Mouse (Mus musculus) liver, postnatal 0 days (tissue): ENCODE results near the gene Ambra1. TPM values are rescaled to one million over a fixed set of nuclear protein-coding genes. Genes with fewer than 3 reads are reported as not detected.

Experiments used
- ATAC-seq: fragments of 200-750 bp; cut with Nextera tagmentation; 2 replicates; pipeline ENCODE4 v1.8.0; 2017; ENCODE audit warnings: mild to moderate bottlenecking, moderate library complexity
- DNase-seq: peaks from one replicate; pipeline ENCODE4 v3.0.0-alpha.2; 2016
- H3K27ac ChIP-seq: fragments of 300-500 bp; sonication (generic); 2 replicates; pipeline ENCODE4 v1.5.1; 2014; ENCODE audit warnings: antibody characterized with exemption, moderate library complexity, mild to moderate bottlenecking, low read depth
- H3K27me3 ChIP-seq: fragments of 300-500 bp; sonication (generic); 2 replicates; pipeline ENCODE4 v1.6.1; 2014; ENCODE audit warnings: low read length, control low read depth, mixed read lengths; ENCODE audit not compliant: insufficient read depth
- H3K36me3 ChIP-seq: fragments of 300-500 bp; sonication (generic); replicated peaks from 2 replicates; pipeline ENCODE4 v1.6.1; 2014; ENCODE audit warnings: mild to moderate bottlenecking, control low read depth, low read length, moderate library complexity, mixed read lengths; ENCODE audit not compliant: insufficient read depth
- H3K4me1 ChIP-seq: fragments of 300-500 bp; sonication (generic); 2 replicates; pipeline ENCODE4 v1.6.1; 2014; ENCODE audit warnings: antibody characterized with exemption, mild to moderate bottlenecking, control low read depth; ENCODE audit not compliant: insufficient read depth
- H3K4me2 ChIP-seq: fragments of 300-500 bp; sonication (generic); 2 replicates; pipeline ENCODE4 v1.6.1; 2014; ENCODE audit warnings: low read depth, mild to moderate bottlenecking, low read length, moderate library complexity, mixed read lengths
- H3K4me3 ChIP-seq: fragments of 300-500 bp; sonication (generic); 2 replicates; pipeline ENCODE4 v1.5.1; 2014; ENCODE audit warnings: low read depth, low read length
- H3K9ac ChIP-seq: fragments of 300-500 bp; sonication (generic); replicated peaks from 2 replicates; pipeline ENCODE4 v1.6.1; 2014; ENCODE audit warnings: mild to moderate bottlenecking, moderate library complexity
- H3K9me3 ChIP-seq: fragments of 300-500 bp; sonication (generic); 2 replicates; pipeline ENCODE4 v1.6.1; 2016; ENCODE audit warnings: mild to moderate bottlenecking, control low read depth, low read length, mixed read lengths
- CTCF ChIP-seq: sonication (generic); IDR thresholded peaks from 2 replicates; pipeline ENCODE4 v1.5.1; 2016; ENCODE audit warnings: antibody characterized with exemption, low read depth
- EP300 ChIP-seq: IDR thresholded peaks from 2 replicates; pipeline ENCODE4 v1.6.1; 2016; ENCODE audit warnings: antibody characterized with exemption, low read depth, mild to moderate bottlenecking
- WGBS: fragments of 180-500 bp; shearing (Covaris S2); extraction: QIAGEN DNeasy Blood & Tissue Kit; methylation state at CpG from one replicate; pipeline ENCODE4 v1.1.7; 2014; ENCODE audit not compliant: insufficient replicate concordance; 5-methylcytosine and 5-hydroxymethylcytosine counted together
- polyA plus RNA-seq: library from polyadenylated mRNA; unstranded; fragments of >200 nt; fragmentation: Nextera tagmentation; extraction: Ambion mirVana; gene quantifications from 2 replicates; pipeline ENCODE4 v1.2.1, GENCODE M21; 2015

The Ambra1 gene
- polyA plus RNA-seq, 1 experiment from 2014 or later = 3.5 TPM

DNA sequence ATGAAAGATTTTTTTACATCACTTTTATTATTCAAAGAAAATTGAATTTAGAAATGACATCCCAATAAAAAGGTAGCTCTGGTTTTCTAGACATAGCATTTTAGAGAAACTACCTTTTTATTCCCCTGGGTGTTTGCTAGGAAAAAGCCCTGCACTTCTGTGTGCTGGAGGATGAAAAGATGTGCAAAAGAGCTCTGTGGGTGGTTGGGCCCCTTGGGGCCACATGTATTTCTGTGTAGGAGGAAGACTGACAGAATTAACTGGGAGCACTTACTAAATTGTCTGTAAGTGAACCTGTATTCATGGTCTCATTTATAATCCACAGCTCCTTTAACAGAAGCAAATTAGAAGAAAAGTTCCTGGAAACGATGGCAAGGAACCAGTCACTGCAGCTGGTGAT lies 114.2 kb downstream of the Ambra1 start:
- H3K27me3 ChIP-seq = no peaks in the 10 kb centered on the region
- ATAC-seq (no peak), DNase-seq (no peak)
- no peak for TF ChIP-seq EP300
- no peak for TF ChIP-seq CTCF
- no peaks in the 10 kb centered on the region for H3K4me1 ChIP-seq
- no peak overlapping the region for H3K27ac ChIP-seq
- no peak overlapping the region for H3K4me3 ChIP-seq
- no peaks in the 10 kb centered on the region for H3K9me3 ChIP-seq
- H3K36me3 ChIP-seq = 0 out of 2 replicates have a peak, but pooled peaks cover 4% of the 10 kb centered on the region
- no peak overlapping the region for H3K4me2 ChIP-seq
- H3K9ac ChIP-seq = no peak overlapping the region
- 72% methylated on average over 1 of the region's 1 CpGs for WGBS

DNA sequence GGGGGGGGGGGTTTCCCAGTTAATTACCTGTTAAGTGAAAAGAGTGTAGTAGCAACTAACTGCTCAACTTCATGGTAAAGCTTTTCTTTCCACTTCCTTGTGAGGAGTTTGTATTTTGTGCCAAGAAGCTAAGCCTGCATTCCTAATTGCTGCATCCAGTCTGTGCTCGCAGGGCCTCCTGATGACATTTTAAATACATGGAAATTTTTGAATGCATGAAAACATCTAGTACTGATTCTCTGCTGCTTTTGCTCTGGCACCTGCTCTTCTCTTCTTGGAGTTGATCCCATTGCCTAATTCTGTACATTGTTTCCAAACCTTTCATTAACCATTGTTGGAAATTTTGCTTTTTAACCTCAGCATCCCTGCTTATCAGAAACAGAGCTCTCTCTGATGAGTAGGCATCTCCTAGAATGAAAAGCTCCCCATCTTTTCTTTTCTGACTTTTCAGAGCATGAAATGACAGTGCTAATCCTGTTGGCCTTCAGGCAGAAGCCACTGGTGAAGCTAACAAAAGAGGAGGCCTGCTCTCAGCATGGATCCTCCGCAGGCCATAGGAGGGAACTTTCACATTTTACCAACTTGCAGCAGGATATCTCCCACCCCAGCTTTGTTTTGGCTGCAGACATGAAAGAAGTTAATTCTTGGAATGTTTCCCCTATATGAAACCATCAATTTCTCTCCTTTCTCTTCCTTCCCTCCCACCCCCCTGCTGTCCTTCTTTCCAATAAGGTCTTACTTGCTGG lies 122.7 kb downstream of the Ambra1 start:
- H3K27ac ChIP-seq = no peak overlapping the region
- H3K9me3 ChIP-seq = no peaks in the 10 kb centered on the region
- H3K4me3 ChIP-seq = no peak overlapping the region
- TF ChIP-seq CTCF (no peak), EP300 (no peak)
- H3K9ac ChIP-seq = no peak overlapping the region
- H3K4me1 ChIP-seq = no peaks in the 10 kb centered on the region
- ATAC-seq (no peak), DNase-seq (no peak)
- no peaks in the 10 kb centered on the region for H3K27me3 ChIP-seq
- no peak overlapping the region for H3K4me2 ChIP-seq
- WGBS = 88% methylated on average over 2 of the region's 2 CpGs
- H3K36me3 ChIP-seq = peaks cover 2% of the 10 kb centered on the region; the same call in 1 of the 2 replicates

DNA sequence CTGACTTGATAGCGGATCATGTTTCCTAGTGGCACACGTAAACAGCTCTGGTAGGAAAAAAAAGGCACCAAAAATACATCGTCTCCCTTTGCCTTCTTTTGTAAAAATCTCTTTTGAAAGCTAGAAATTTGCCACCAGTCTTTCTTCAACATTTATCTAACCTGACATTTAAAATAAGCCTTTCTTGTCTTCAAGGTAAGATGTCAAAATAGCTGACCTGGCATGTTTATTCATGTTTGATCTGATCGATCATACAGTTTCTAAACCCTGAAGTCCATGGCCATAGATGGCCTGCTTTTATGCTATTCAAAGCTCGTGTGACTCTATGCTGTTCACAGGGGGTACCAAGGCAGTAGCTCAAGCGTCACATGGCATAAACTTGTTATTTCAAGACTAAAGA lies 124.6 kb downstream of the Ambra1 start:
- H3K36me3 ChIP-seq = peaks cover 2% of the 10 kb centered on the region; the same call in 1 of the 2 replicates
- no peak for DNase-seq
- no peak overlapping the region for H3K4me3 ChIP-seq
- WGBS = 90% methylated on average over 6 of the region's 6 CpGs
- no peak overlapping the region for H3K9ac ChIP-seq
- no peaks in the 10 kb centered on the region for H3K9me3 ChIP-seq
- no peaks in the 10 kb centered on the region; the same call in 1 of the 2 replicates for H3K4me1 ChIP-seq
- no peak for ATAC-seq
- no peak overlapping the region for H3K27ac ChIP-seq
- TF ChIP-seq CTCF (no peak), EP300 (no peak)
- H3K4me2 ChIP-seq = no peak overlapping the region
- H3K27me3 ChIP-seq = no peaks in the 10 kb centered on the region

DNA sequence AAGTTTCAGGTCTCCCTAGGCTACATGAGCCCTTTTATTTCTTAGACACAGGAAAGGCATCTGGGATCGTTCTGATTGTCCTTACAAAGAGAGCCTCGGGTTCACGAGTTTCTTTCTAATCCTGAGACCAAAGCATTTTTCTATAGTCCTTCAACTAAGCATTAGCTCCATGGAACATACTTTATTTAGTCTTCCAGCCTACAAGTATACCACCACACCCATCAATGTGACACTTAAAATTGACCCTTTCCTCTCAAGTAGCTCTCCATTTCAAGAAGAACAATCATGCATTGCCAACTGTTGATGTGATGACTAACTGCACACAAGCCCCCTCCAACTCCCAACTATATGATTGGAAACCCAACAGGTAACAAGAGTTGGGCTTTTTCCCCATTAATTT lies 127.0 kb downstream of the Ambra1 start:
- no peak overlapping the region for H3K27ac ChIP-seq
- H3K4me3 ChIP-seq = no peak overlapping the region
- H3K4me2 ChIP-seq = no peak overlapping the region
- H3K9ac ChIP-seq = no peak overlapping the region
- no peak for ATAC-seq
- no peaks in the 10 kb centered on the region; the same call in 1 of the 2 replicates for H3K4me1 ChIP-seq
- no peaks in the 10 kb centered on the region for H3K27me3 ChIP-seq
- 80% methylated on average over 3 of the region's 3 CpGs for WGBS
- no peaks in the 10 kb centered on the region for H3K9me3 ChIP-seq
- no peak for DNase-seq
- peaks cover 2% of the 10 kb centered on the region; the same call in 1 of the 2 replicates for H3K36me3 ChIP-seq
- TF ChIP-seq CTCF = no peak
- TF ChIP-seq EP300 = no peak

DNA sequence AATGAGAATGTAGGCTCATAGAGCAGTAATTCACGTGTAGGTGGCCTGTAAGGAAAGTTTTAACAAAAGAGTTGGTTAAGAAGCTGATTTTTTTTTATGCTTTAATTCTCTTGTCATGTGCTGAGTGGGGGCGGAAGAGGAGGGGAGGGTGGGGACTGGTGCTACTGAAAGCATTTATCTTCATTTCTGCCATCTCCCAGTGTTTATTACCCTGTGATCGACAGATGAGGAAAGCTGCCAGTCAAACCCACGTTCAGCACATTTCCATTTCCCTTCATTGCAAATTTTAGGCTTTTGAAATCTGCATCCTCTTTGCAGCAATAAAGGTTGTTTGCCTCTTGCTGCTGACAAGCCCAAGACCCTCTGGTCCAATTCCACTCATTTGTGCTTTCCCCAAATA lies 129.5 kb downstream of the Ambra1 start:
- Histone ChIP-seq H3K4me3 (no peak overlapping the region), H3K27ac (no peak overlapping the region), H3K4me1 (no peaks in the 10 kb centered on the region; the same call in 1 of the 2 replicates), H3K36me3 (no peaks in the 10 kb centered on the region; the same call in 1 of the 2 replicates), H3K27me3 (no peaks in the 10 kb centered on the region), H3K4me2 (no peak overlapping the region), H3K9me3 (no peaks in the 10 kb centered on the region), H3K9ac (no peak overlapping the region)
- ATAC-seq = no peak
- WGBS = 67% methylated on average over 4 of the region's 4 CpGs
- TF ChIP-seq EP300 (no peak), CTCF (no peak)
- DNase-seq = no peak

DNA sequence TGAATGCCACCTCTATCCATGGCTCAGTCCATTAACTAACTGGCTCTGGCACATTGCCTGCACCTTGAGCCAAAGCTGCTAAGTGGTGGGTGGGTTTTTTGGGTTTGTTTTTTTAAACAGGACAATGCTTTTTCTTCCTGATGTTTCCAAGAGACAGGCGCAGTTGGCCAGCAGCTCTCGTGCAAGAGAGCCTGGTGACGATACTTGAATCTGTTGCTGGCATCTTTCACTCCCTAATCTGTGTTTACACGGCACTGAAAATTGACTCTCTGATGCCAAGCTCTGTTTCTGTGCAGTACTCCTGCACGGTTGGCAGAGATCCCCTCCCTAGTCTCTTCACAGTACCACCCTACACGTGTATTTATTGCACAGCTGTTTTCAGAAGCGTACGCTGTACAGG lies 140.8 kb downstream of the Ambra1 start:
- ATAC-seq = no peak
- no peak overlapping the region for H3K9ac ChIP-seq

More for the DNA sequence above, 140.8 kb downstream of the Ambra1 start:
- no peaks in the 10 kb centered on the region for H3K4me1 ChIP-seq
- WGBS = 76% methylated on average over 8 of the region's 8 CpGs
- TF ChIP-seq EP300 = no peak
- no peak for TF ChIP-seq CTCF
- no peak overlapping the region for H3K27ac ChIP-seq
- H3K27me3 ChIP-seq = no peaks in the 10 kb centered on the region
- no peak overlapping the region for H3K4me2 ChIP-seq
- no peak overlapping the region for H3K4me3 ChIP-seq
- no peaks in the 10 kb centered on the region for H3K36me3 ChIP-seq
- DNase-seq = no peak
- H3K9me3 ChIP-seq = no peaks in the 10 kb centered on the region
